Mouse (Mus musculus) forebrain, embryonic 11.5 days (tissue): ENCODE data around the gene Txndc9. TPM values are rescaled to one million over a fixed set of nuclear protein-coding genes. Genes with fewer than 3 reads are reported as not detected.

Experiments
- ATAC-seq: fragments of 200-750 bp; cut with Nextera tagmentation; replicated peaks from 2 replicates; pipeline ENCODE4 v1.8.0; 2017; ENCODE audit warnings: moderate TSS enrichment; ENCODE audit not compliant: low FRiP score
- DNase-seq: peaks from one replicate; pipeline ENCODE4 v3.0.0-alpha.2; 2017; ENCODE audit warnings: low spot score
- H3K27ac ChIP-seq: fragments of 300-500 bp; sonication (generic); 2 replicates; pipeline ENCODE4 v1.5.1; 2014; ENCODE audit warnings: low read depth, low read length
- H3K27me3 ChIP-seq: fragments of 300-500 bp; sonication (generic); 2 replicates; pipeline ENCODE4 v1.6.1; 2014; ENCODE audit warnings: mild to moderate bottlenecking, low read length, mixed read lengths; ENCODE audit not compliant: control insufficient read depth, insufficient read depth
- H3K36me3 ChIP-seq: fragments of 300-500 bp; sonication (generic); 2 replicates; pipeline ENCODE4 v1.6.1; 2014; ENCODE audit warnings: mild to moderate bottlenecking, low read length, moderate library complexity, mixed read lengths; ENCODE audit not compliant: control insufficient read depth, insufficient read depth
- H3K4me1 ChIP-seq: fragments of 300-500 bp; sonication (generic); replicated peaks from 2 replicates; pipeline ENCODE4 v1.6.1; 2014; ENCODE audit warnings: low read length, mixed read lengths; ENCODE audit not compliant: control insufficient read depth, insufficient read depth
- H3K4me2 ChIP-seq: fragments of 300-500 bp; sonication (generic); 2 replicates; pipeline ENCODE4 v1.6.1; 2014; ENCODE audit warnings: low read depth, mild to moderate bottlenecking, low read length, moderate library complexity, mixed read lengths; ENCODE audit not compliant: severe bottlenecking
- H3K4me3 ChIP-seq: fragments of 300-500 bp; sonication (generic); 2 replicates; pipeline ENCODE4 v1.5.1; 2014; ENCODE audit warnings: low read depth, low read length
- H3K9ac ChIP-seq: fragments of 300-500 bp; sonication (generic); 2 replicates; pipeline ENCODE4 v1.6.1; 2014; ENCODE audit warnings: low read length
- H3K9me3 ChIP-seq: fragments of 300-500 bp; sonication (generic); 2 replicates; pipeline ENCODE4 v1.6.1; 2016; ENCODE audit warnings: low read length, mixed read lengths; ENCODE audit not compliant: control insufficient read depth
- WGBS: fragments of 180-500 bp; shearing (Covaris S2); extraction: QIAGEN DNeasy Blood & Tissue Kit; methylation state at CpG from one replicate; pipeline ENCODE4 v1.1.7; 2014; 5-methylcytosine and 5-hydroxymethylcytosine counted together
- polyA plus RNA-seq: library from polyadenylated mRNA; unstranded; fragments of >200 nt; fragmentation: Nextera tagmentation; extraction: Ambion mirVana; gene quantifications from 2 replicates; pipeline ENCODE4 v1.2.1, GENCODE M21; 2014

Gene Txndc9
- polyA plus RNA-seq, 1 experiment from 2014 or later: 163 TPM

- no peak for DNase-seq
- Histone ChIP-seq H3K27me3 (no peaks in the 10 kb centered on the region), H3K9ac (no peak overlapping the region), H3K36me3 (no peaks in the 10 kb centered on the region), H3K9me3 (no peaks in the 10 kb centered on the region), H3K27ac (no peak overlapping the region), H3K4me1 (no peaks in the 10 kb centered on the region), H3K4me3 (no peak overlapping the region), H3K4me2 (no peak overlapping the region)
- no peak for ATAC-seq
- WGBS: 82% methylated on average over 6 of the region's 6 CpGs
These were observed 14.0 kb upstream of the Txndc9 start for GRCm38 (mm10) chr1:38011647-38012046.

DNA sequence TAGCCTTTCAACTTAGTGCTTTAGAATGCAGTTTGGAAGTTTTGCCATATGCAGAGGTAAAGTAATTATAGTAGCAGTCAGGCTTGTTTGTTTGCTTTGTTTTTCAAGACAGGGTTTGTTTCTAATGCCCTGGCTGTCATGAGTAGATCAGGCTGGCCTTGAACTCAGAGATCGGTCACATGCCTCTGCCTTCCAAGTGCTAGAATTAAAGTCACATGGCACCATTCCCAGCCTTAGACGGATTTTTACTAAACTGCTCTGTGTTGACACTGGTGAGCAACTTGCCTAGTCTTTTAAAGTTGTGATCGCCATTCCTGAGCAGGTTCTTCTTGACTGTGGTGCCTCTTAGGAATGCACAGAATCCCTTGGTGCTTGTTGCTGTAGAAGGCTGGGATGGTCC is 9.0 kb upstream of the Txndc9 start:
- H3K27ac ChIP-seq: no peak overlapping the region
- no peak overlapping the region for H3K4me2 ChIP-seq
- 83% methylated on average over 3 of the region's 3 CpGs for WGBS
- no peak overlapping the region for H3K4me3 ChIP-seq
- H3K36me3 ChIP-seq: no peaks in the 10 kb centered on the region
- DNase-seq (no peak), ATAC-seq (no peak)
- no peaks in the 10 kb centered on the region for H3K27me3 ChIP-seq
- H3K9me3 ChIP-seq: no peaks in the 10 kb centered on the region
- no peaks in the 10 kb centered on the region for H3K4me1 ChIP-seq
- H3K9ac ChIP-seq: no peak overlapping the region

DNA sequence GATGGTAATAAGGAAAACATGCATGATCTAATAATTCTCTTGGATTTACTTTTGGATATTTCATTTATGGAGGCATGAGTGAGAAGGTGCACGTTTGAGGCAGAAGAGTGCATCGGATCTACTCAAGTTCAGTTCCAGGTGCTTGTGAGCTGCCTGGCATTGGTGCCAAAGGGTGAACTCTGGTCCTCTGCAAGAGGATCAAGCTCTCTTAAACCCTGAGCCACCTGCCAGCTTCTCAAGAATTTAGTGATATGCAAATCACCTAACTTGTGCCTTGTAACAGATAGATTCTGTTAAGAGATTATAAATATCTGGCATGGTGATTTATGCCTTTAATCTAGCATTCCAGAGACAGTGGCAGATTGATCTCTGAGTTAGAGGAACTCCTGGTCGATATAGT is 5.4 kb upstream of the Txndc9 start:
- Histone ChIP-seq H3K27me3 (no peaks in the 10 kb centered on the region), H3K27ac (no peak overlapping the region), H3K9me3 (no peaks in the 10 kb centered on the region), H3K9ac (no peak overlapping the region), H3K4me3 (no peak overlapping the region), H3K36me3 (no peaks in the 10 kb centered on the region), H3K4me2 (no peak overlapping the region), H3K4me1 (no peaks in the 10 kb centered on the region; the same call in 1 of the 2 replicates)
- DNase-seq (no peak), ATAC-seq (no peak)
- WGBS: 94% methylated on average over 3 of the region's 3 CpGs

DNA sequence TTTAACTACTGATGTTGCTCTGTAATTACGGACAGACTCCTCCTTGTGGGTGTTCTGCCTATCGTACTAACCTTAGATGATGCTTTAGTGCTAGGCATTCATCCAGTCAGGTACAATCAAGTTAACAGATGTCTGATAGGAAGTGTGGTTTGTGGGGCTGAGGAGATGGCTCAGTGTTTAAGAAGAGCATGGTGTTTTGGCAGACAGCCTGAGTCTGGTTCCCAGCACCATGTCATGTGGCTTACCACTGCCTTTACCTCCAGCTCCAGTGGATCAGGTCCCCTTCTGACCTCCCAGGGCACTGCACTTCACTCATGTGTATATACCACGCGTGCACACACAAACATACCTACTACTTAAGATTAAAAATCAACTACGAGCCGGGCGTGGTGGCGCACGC is 4.3 kb upstream of the Txndc9 start:
- no peak overlapping the region for H3K4me2 ChIP-seq
- ATAC-seq (no peak), DNase-seq (no peak)

DNA sequence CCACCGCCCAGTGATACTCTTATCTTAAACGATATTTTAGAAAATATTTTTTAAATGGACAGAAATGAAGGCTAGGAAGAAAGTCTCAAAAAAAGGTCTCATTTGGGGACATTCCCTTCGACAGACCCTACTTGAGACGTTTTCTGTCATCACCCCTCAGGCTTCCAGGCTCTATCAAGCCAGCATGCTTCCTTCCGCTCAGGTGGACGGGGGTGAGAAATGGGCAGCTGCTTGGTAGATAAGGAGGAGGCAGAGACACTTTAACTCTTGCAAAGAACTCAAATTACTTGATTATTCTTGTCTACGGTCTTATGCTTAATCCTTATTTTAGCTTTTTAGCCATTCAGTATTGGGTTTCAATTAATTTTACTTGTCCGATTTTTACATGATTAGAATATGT is 3.2 kb upstream of the Txndc9 start:
- H3K27ac ChIP-seq: no peak overlapping the region
- DNase-seq (no peak), ATAC-seq (no peak)
- no peaks in the 10 kb centered on the region for H3K9me3 ChIP-seq
- H3K27me3 ChIP-seq: no peaks in the 10 kb centered on the region
- peaks cover 2% of the 10 kb centered on the region; the same call in 1 of the 2 replicates for H3K4me1 ChIP-seq
- no peak overlapping the region for H3K4me2 ChIP-seq
- 96% methylated on average over 8 of the region's 8 CpGs for WGBS
- no peaks in the 10 kb centered on the region for H3K36me3 ChIP-seq
- H3K4me3 ChIP-seq: no peak overlapping the region
- no peak overlapping the region for H3K9ac ChIP-seq

More for the DNA sequence above, 4.3 kb upstream of the Txndc9 start:
- H3K9ac ChIP-seq: no peak overlapping the region
- no peak overlapping the region for H3K4me3 ChIP-seq
- WGBS: 95% methylated on average over 9 of the region's 9 CpGs
- H3K36me3 ChIP-seq: no peaks in the 10 kb centered on the region
- H3K4me1 ChIP-seq: no peaks in the 10 kb centered on the region; the same call in 1 of the 2 replicates
- no peak overlapping the region for H3K27ac ChIP-seq
- no peaks in the 10 kb centered on the region for H3K9me3 ChIP-seq
- no peaks in the 10 kb centered on the region for H3K27me3 ChIP-seq

DNA sequence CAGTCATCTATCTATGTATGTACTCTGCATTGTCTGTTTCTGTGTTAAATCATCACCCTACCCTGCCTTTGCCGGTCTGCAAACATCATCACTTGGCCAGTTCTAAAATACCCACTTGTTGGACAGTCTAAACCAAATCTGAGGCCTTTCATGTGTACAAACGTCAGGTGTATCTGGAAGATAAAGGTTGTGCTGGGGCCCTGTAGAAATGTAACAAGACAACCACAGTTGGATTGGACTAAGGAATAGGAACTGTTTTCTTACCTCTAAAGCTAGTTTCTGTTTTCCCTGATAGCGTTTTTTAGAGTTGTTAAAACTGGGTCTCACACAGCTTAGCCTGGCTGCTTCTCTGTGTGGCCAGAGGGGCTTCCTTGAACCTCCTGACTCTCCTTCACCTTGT is 1.9 kb upstream of the Txndc9 start:
- H3K36me3 ChIP-seq: peaks cover 4% of the 10 kb centered on the region; the same call in 1 of the 2 replicates
- H3K4me3 ChIP-seq: no peak overlapping the region
- H3K27ac ChIP-seq: no peak overlapping the region
- H3K9ac ChIP-seq: no peak overlapping the region
- H3K27me3 ChIP-seq: no peaks in the 10 kb centered on the region
- DNase-seq: no peak
- ATAC-seq: no peak
- H3K9me3 ChIP-seq: no peaks in the 10 kb centered on the region
- no peak overlapping the region; the same call in 1 of the 2 replicates for H3K4me2 ChIP-seq
- WGBS: 81% methylated on average over 3 of the region's 3 CpGs
- peaks cover 2% of the 10 kb centered on the region; the same call in 1 of the 2 replicates for H3K4me1 ChIP-seq

DNA sequence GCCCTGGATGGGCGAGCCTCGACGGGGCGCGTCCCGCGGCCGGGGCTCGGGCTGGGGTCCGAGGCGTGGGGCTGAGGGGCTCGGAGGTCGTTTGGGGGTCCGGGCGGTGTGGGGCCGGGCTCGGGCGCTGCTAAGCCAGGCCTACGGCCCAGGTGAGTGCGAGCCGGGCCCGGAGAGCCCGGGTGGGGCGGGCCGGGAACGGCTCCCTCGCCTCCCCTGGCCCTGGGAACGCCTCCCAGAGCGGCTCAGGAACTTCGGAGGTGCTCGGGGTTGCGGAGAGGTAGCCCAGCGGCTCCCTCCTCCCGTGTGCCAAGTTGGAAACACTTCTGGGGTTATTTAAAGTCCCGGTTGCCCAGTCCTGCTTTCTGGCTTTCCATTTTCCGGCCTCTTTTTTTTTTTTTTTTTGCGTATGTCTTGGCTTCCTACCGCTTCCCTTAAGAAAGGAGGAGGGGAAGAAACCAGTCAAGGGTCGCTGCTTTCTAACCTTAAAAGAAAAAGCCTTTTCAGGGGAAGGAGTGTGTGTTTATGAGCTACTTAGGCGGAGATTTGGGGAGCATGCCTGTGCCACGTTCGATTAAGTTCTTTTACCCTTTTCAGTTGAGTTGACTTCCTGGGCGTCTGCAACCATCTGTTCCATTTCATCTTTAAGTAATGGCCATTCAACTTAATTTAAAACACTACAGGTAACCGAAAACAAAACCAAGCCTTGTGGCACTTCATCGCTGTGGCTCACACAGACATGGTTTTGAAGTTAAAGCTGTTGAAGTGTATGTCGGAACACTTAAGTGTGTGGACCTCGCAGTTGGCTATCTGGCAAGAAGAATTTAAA is 892 bp upstream of the Txndc9 start:
- Histone ChIP-seq H3K27ac (peak overlapping the region; percentile 93; the same call in 1 of the 2 replicates), H3K4me3 (peak overlapping the region; percentile 91), H3K4me1 (peaks cover 2% of the 10 kb centered on the region; the same call in 1 of the 2 replicates), H3K4me2 (peak overlapping the region; percentile 62), H3K9ac (peak overlapping the region; percentile 84), H3K36me3 (peaks cover 10% of the 10 kb centered on the region), H3K9me3 (no peaks in the 10 kb centered on the region), H3K27me3 (no peaks in the 10 kb centered on the region)
- no peak; the same call in none of the 2 replicates for ATAC-seq
- no peak for DNase-seq
- 4% methylated on average over 43 of the region's 47 CpGs for WGBS

DNA sequence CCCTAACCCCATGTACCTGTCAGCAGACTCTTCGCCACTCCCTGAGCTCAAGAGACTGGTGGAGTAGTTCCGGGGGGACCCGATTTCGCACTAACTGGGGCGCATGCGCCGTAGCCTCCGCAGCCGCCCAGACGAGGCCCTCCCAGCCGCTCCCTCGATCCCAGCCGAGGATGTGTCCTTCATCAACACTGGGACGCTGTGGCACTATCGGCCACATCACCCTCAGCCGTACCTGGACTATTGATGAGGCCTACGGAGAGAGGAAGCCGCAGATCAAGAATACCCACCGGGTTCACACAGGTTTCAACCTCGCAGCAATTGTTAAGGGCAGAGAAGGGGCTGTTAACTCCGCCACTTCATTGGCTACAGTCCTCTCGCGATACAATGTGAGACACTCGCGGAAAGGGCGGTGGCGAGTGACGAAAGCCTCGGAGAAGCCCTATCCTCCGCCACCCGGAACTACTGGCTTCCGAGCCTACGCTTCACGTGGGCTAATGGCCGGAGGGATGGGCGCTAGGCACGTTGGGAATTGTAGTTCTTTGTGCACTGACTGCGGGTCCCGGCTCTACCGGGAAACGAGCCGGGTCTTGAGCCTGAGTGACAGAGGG is 712 bp downstream of the Txndc9 start:
- ATAC-seq (peak; percentile 95), DNase-seq (peak; percentile 97)
- H3K27ac ChIP-seq: peak overlapping the region; percentile 93
- H3K9ac ChIP-seq: peak overlapping the region; percentile 80
- no peaks in the 10 kb centered on the region for H3K27me3 ChIP-seq
- peaks cover 10% of the 10 kb centered on the region for H3K36me3 ChIP-seq
- peak overlapping the region; percentile 91 for H3K4me3 ChIP-seq
- peak overlapping the region; percentile 86 for H3K4me2 ChIP-seq
- H3K9me3 ChIP-seq: no peaks in the 10 kb centered on the region
- H3K4me1 ChIP-seq: peaks cover 2% of the 10 kb centered on the region; the same call in 1 of the 2 replicates
- under 1% methylated on average over 42 of the region's 42 CpGs for WGBS
